Mouse (Mus musculus) kidney, embryonic 16.5 days (tissue): ENCODE measurements at regions not wholly inside any gene's neighbourhood (a gene's known extent, or its start where the extent isn't known, plus 50 kb on each side); places are given as distances from the start of the nearest gene placed in this dataset.

Experiments used
- ATAC-seq: fragments of 200-750 bp; cut with Nextera tagmentation; 2 replicates; pipeline ENCODE4 v1.8.0; 2017; ENCODE audit warnings: moderate TSS enrichment; ENCODE audit not compliant: low FRiP score, low TSS enrichment
- H3K27ac ChIP-seq: fragments of 300-500 bp; sonication (generic); 2 replicates; pipeline ENCODE4 v1.5.1; 2014; ENCODE audit warnings: low read length
- H3K27me3 ChIP-seq: fragments of 300-500 bp; sonication (generic); 2 replicates; pipeline ENCODE4 v1.6.1; 2014; ENCODE audit warnings: low read length, control low read depth, mixed read lengths; ENCODE audit not compliant: insufficient read depth
- H3K36me3 ChIP-seq: fragments of 300-500 bp; sonication (generic); 2 replicates; pipeline ENCODE4 v1.6.1; 2014; ENCODE audit warnings: low read length, control low read depth, mixed read lengths; ENCODE audit not compliant: insufficient read depth
- H3K4me1 ChIP-seq: fragments of 300-500 bp; sonication (generic); 2 replicates; pipeline ENCODE4 v1.6.1; 2014; ENCODE audit warnings: low read length, control low read depth, mixed read lengths; ENCODE audit not compliant: insufficient read depth
- H3K4me2 ChIP-seq: fragments of 300-500 bp; sonication (generic); replicated peaks from 2 replicates; pipeline ENCODE4 v1.6.1; 2014; ENCODE audit warnings: low read depth, low read length
- H3K4me3 ChIP-seq: fragments of 300-500 bp; sonication (generic); 2 replicates; pipeline ENCODE4 v1.5.1; 2014; ENCODE audit warnings: mild to moderate bottlenecking, low read length
- H3K9ac ChIP-seq: fragments of 300-500 bp; sonication (generic); replicated peaks from 2 replicates; pipeline ENCODE4 v1.6.1; 2014; ENCODE audit warnings: low read length
- H3K9me3 ChIP-seq: fragments of 300-500 bp; sonication (generic); 2 replicates; pipeline ENCODE4 v1.6.1; 2016; ENCODE audit warnings: low read length, control low read depth
- WGBS: fragments of 180-500 bp; shearing (Covaris S2); extraction: QIAGEN DNeasy Blood & Tissue Kit; methylation state at CpG from one replicate; pipeline ENCODE4 v1.1.7; 2014; 5-methylcytosine and 5-hydroxymethylcytosine counted together

GRCm38 (mm10) chr11:64267547-64267946, 167.6 kb upstream of the Hs3st3a1 start:
- H3K4me3 ChIP-seq, result no peak overlapping the region
- no peaks in the 10 kb centered on the region for H3K27me3 ChIP-seq
- ATAC-seq, result no peak
- no peaks in the 10 kb centered on the region for H3K36me3 ChIP-seq
- no peaks in the 10 kb centered on the region for H3K4me1 ChIP-seq
- no peak overlapping the region for H3K9ac ChIP-seq
- WGBS, result 83% methylated on average over 5 of the region's 5 CpGs
- no peaks in the 10 kb centered on the region for H3K9me3 ChIP-seq
- H3K4me2 ChIP-seq, result no peak overlapping the region
- no peak overlapping the region for H3K27ac ChIP-seq

- Histone ChIP-seq H3K36me3 (no peaks in the 10 kb centered on the region), H3K4me3 (no peak overlapping the region), H3K9me3 (no peaks in the 10 kb centered on the region), H3K4me1 (no peaks in the 10 kb centered on the region), H3K27me3 (no peaks in the 10 kb centered on the region), H3K4me2 (no peak overlapping the region), H3K9ac (no peak overlapping the region), H3K27ac (no peak overlapping the region)
- no peak for ATAC-seq
- WGBS, result 79% methylated on average over 7 of the region's 7 CpGs
These were observed 174.5 kb upstream of the Cox10 start for GRCm38 (mm10) chr11:64253517-64254385.

- no peak overlapping the region for H3K27ac ChIP-seq
- WGBS, result 82% methylated on average over 4 of the region's 4 CpGs
- ATAC-seq, result no peak
- no peak overlapping the region for H3K4me3 ChIP-seq
- H3K9me3 ChIP-seq, result no peaks in the 10 kb centered on the region
- no peak overlapping the region for H3K9ac ChIP-seq
- H3K4me2 ChIP-seq, result no peak overlapping the region
- no peaks in the 10 kb centered on the region for H3K4me1 ChIP-seq
- H3K27me3 ChIP-seq, result no peaks in the 10 kb centered on the region
- H3K36me3 ChIP-seq, result no peaks in the 10 kb centered on the region
These were observed 157.6 kb upstream of the Cox10 start for GRCm38 (mm10) chr11:64236873-64237272.

GRCm38 (mm10) chr11:64230071-64230470, 150.8 kb upstream of the Cox10 start:
- Histone ChIP-seq H3K36me3 (no peaks in the 10 kb centered on the region), H3K4me3 (no peak overlapping the region), H3K4me1 (no peaks in the 10 kb centered on the region), H3K4me2 (no peak overlapping the region), H3K9me3 (no peaks in the 10 kb centered on the region), H3K9ac (no peak overlapping the region), H3K27ac (no peak overlapping the region), H3K27me3 (no peaks in the 10 kb centered on the region)
- 76% methylated on average over 4 of the region's 4 CpGs for WGBS
- ATAC-seq, result no peak

GRCm38 (mm10) chr11:64220888-64221287, 141.6 kb upstream of the Cox10 start:
- H3K27me3 ChIP-seq, result no peaks in the 10 kb centered on the region
- H3K4me3 ChIP-seq, result no peak overlapping the region
- H3K4me2 ChIP-seq, result no peak overlapping the region
- WGBS, result 95% methylated on average over 4 of the region's 4 CpGs
- no peak overlapping the region for H3K9ac ChIP-seq
- no peaks in the 10 kb centered on the region for H3K4me1 ChIP-seq
- no peak for ATAC-seq
- no peak overlapping the region for H3K27ac ChIP-seq
- H3K9me3 ChIP-seq, result 0 out of 2 replicates have a peak, but pooled peaks cover 6% of the 10 kb centered on the region
- H3K36me3 ChIP-seq, result no peaks in the 10 kb centered on the region

DNA sequence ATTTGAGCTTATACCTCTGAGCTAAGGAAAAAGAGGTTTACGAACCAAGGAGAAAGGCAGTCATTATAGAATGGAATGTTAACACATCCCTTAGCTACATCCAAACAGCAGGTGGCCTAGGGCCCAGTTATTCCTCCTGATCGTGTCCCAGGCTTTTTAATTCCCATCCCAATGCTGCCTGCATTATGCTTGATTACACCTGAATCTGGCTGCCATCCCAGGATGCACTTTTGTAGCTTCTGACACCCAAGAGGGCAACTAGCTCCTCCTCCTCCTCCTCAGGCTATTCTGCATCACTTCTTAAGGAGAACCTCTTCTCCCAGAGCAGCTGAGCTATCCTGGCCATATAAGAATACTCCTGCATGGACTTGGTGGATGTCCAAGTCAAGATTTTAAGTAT, 137.9 kb upstream of the Cox10 start:
- ATAC-seq, result no peak
- no peaks in the 10 kb centered on the region for H3K36me3 ChIP-seq
- no peaks in the 10 kb centered on the region for H3K27me3 ChIP-seq
- no peak overlapping the region for H3K4me3 ChIP-seq
- 0 out of 2 replicates have a peak, but pooled peaks cover 6% of the 10 kb centered on the region for H3K9me3 ChIP-seq
- 54% methylated on average over 2 of the region's 2 CpGs for WGBS
- no peak overlapping the region for H3K9ac ChIP-seq
- no peak overlapping the region for H3K27ac ChIP-seq
- no peaks in the 10 kb centered on the region for H3K4me1 ChIP-seq
- no peak overlapping the region for H3K4me2 ChIP-seq

- no peaks in the 10 kb centered on the region for H3K27me3 ChIP-seq
- no peaks in the 10 kb centered on the region for H3K9me3 ChIP-seq
- H3K4me3 ChIP-seq, result no peak overlapping the region
- no peak for ATAC-seq
- H3K27ac ChIP-seq, result no peak overlapping the region
- H3K4me2 ChIP-seq, result no peak overlapping the region
- WGBS, result 47% methylated on average over 3 of the region's 3 CpGs
- no peaks in the 10 kb centered on the region for H3K36me3 ChIP-seq
- H3K4me1 ChIP-seq, result no peaks in the 10 kb centered on the region
- H3K9ac ChIP-seq, result no peak overlapping the region
These were observed 131.6 kb upstream of the Cox10 start for GRCm38 (mm10) chr11:64210916-64211315.

GRCm38 (mm10) chr11:64208306-64208705, 129.0 kb upstream of the Cox10 start:
- H3K4me1 ChIP-seq, result no peaks in the 10 kb centered on the region
- H3K9me3 ChIP-seq, result no peaks in the 10 kb centered on the region
- no peaks in the 10 kb centered on the region for H3K36me3 ChIP-seq
- no peak for ATAC-seq
- H3K4me2 ChIP-seq, result no peak overlapping the region
- H3K9ac ChIP-seq, result no peak overlapping the region
- H3K27ac ChIP-seq, result no peak overlapping the region
- H3K4me3 ChIP-seq, result no peak overlapping the region
- H3K27me3 ChIP-seq, result no peaks in the 10 kb centered on the region
- WGBS, result 18% methylated on average over 2 of the region's 2 CpGs

GRCm38 (mm10) chr11:64207358-64207864, 128.1 kb upstream of the Cox10 start:
- no peaks in the 10 kb centered on the region for H3K9me3 ChIP-seq
- ATAC-seq, result no peak
- H3K27me3 ChIP-seq, result no peaks in the 10 kb centered on the region
- no peak overlapping the region for H3K4me2 ChIP-seq
- no peaks in the 10 kb centered on the region for H3K4me1 ChIP-seq
- no peak overlapping the region for H3K4me3 ChIP-seq
- 47% methylated on average over 4 of the region's 4 CpGs for WGBS
- no peaks in the 10 kb centered on the region for H3K36me3 ChIP-seq
- H3K9ac ChIP-seq, result no peak overlapping the region
- no peak overlapping the region for H3K27ac ChIP-seq

DNA sequence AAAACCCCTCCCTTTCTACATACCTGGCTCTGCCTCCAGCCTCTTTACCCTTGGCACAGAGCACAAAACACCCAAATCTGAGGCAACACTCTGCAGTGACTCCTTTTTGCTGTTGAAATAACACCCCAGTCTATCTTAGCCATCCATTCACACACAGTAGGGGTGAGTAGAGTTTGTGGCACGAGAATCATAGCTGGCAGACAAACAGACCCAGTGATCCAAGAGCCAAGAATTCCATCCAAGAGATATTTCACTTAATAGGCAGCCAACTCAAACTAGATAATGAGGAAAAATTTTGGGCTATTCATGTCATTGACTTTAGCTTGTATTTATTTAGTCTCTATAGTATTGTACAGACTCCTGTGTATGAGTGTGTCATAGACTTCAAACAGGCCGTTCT, 126.9 kb upstream of the Cox10 start:
- H3K9ac ChIP-seq, result no peak overlapping the region
- 84% methylated on average over 2 of the region's 2 CpGs for WGBS
- no peak overlapping the region for H3K4me3 ChIP-seq
- H3K4me1 ChIP-seq, result no peaks in the 10 kb centered on the region
- no peak overlapping the region for H3K4me2 ChIP-seq
- H3K27ac ChIP-seq, result no peak overlapping the region
- no peak for ATAC-seq
- no peaks in the 10 kb centered on the region for H3K36me3 ChIP-seq
- no peaks in the 10 kb centered on the region for H3K9me3 ChIP-seq
- H3K27me3 ChIP-seq, result no peaks in the 10 kb centered on the region
